Mouse (Mus musculus) urinary bladder, adult 18-20 months (tissue): Measurements from ENCODE around the gene Reg3g.
"Not testable (repeated sequence)": the region's sequence is repeated elsewhere in the genome, so short reads cannot be mapped to it uniquely, and the experiment has no call there.

Source experiments
- DNase-seq, 2 experiments: peaks; one replicate each; pipeline ENCODE4 v3.0.0; 2022; ENCODE audit warnings: low spot score in 2 of 2, mixed read lengths in 2 of 2

Gene Reg3g

GRCm38 (mm10) chr6:78468772-78469171, at the start of gene Reg3g:
Gene Reg3g (minus strand): TSS chr6:78468872.
- DNase-seq, result no peak

- no peak for DNase-seq
Observed at GRCm38 (mm10) chr6:78515777-78516446, 47.2 kb upstream of the Reg3g start.

DNA sequence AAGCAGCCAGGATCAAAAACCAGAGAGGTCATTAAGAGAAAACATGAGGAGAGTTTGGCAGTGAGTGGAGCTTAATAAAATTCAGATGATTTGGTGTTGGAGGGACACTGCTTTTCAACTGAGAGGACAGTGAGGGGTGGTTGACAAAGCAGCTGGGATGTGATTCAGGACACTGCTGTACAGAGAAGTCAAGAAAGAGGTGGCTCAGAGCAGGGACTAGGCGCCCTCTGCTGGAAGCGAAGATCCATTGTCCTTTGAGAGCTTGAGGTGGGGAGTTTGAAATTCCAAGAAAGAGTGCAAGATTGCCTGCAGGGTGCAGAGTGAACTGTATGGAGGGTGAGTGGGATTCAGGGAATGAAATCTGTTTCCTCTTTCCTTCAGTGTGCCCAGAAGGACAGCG, 44.2 kb upstream of the Reg3g start:
- DNase-seq, result peak; percentile 3 to 16

- no peak for DNase-seq
Observed at GRCm38 (mm10) chr6:78510173-78510900, 41.7 kb upstream of the Reg3g start.

DNA sequence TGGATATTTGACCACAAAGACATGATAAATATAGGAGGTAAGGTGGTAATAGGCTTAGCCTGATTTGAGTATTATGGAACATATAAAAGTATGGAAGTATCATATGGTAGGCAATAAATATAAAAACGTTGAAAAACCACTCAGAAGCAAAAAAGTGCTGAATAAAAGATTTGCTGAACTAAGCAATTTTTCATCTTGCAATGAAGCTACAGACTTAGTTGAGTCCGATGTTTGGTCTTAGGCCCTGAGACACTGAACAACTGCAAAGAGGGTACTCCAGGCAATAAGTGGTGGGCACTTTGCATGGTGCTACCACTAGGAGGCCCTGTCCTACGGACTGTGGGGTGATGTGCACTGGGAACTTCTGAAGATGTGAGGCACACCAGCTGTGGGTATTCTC, 37.1 kb upstream of the Reg3g start:
- no peak for DNase-seq

GRCm38 (mm10) chr6:78494633-78495032, 26.0 kb upstream of the Reg3g start:
- no peak for DNase-seq

- DNase-seq, result no peak
Observed at GRCm38 (mm10) chr6:78469287-78469686, 615 bp upstream of the Reg3g start.

- DNase-seq, result no peak
Observed at GRCm38 (mm10) chr6:78463266-78463665, 5.4 kb downstream of the Reg3g start.

DNA sequence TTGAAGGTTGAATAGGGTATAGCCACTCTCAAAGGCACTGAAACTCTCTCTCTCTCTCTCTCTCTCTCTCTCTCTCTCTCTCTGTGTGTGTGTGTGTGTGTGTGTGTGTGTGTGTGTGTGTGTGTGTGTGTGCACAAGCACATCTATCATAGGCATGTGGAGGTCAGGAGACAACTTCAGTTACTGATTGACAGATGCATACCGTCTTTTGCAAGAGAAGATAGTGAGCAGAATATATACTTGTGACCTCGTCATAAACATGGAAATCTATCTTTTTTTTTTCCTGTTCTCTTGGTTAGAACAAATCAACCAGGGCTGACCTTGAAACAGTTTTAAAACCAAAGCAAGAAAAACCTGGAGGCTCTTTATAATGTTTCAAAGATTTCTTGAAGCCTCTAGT, 6.3 kb downstream of the Reg3g start:
- DNase-seq, result no peak

- no peak for DNase-seq
Observed at GRCm38 (mm10) chr6:78460191-78460825, 8.4 kb downstream of the Reg3g start.

- DNase-seq, result no peak
Observed at GRCm38 (mm10) chr6:78452804-78453203, 15.9 kb downstream of the Reg3g start.

DNA sequence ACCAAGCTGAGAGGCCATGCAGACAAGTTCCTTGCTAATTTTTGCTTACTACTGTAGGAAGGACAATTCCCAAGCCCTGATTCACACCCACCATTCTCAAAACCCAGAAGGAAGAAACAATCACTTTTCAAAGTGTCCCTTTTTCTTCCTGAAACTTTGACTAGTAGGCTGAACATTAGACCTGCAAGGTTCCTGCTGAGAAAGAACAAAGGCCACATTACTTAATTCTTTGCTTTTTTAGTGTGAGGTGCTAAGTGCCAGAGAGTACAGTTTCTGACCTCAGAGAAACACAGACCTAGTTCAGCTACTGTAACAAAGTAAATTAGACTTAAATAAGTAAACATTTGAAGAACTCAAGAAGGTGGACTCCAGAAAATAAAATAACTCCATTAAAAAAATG, 20.3 kb downstream of the Reg3g start:
- DNase-seq, result no peak

DNA sequence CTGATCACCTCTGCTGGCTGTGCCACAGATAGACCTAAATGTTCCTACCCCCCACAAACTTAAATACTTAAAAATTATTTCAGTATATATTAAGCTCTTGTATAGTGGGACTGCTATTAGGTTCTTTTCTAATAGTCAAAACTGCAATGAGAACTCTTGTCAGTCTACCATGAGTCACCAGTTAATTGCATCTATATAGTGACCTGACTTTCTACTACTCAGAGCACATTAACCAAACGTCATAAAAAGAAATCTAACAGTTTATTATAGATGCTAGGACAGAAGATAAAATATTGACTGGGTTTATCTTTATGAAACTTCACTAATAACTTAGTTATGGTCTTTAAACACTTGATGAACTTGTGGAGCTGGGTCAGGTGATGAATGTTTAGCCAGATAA, 21.5 kb downstream of the Reg3g start:
- no peak for DNase-seq

DNA sequence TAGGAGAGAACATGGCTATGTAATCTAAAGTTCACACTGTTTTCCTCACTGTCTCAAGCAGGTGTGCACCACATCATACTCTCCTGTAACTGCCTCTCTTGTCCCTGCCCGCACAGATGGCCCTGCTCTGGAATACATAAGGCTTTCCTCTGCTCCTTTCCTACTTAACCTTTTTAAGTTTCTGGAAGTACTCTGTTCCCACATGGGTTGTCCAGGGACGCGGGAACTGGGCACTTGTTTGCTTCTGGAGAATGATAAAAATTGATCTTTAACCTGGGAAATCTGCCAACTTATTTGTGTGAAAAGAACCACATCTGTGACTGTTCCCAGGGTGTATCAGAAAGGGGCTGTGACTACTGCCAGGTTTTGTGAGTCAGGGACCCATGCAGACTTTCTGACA, 43.2 kb downstream of the Reg3g start:
- DNase-seq, result no peak

GRCm38 (mm10) chr6:78422411-78422810, 46.3 kb downstream of the Reg3g start, which contains the start of gene Reg1:
Gene Reg1 (plus strand): TSS chr6:78422711.
- DNase-seq, result not testable (repeated sequence)
